Mouse (Mus musculus): ENCODE measurements around the gene Ugt2b35. TPM values are rescaled to one million over a fixed set of nuclear protein-coding genes. Genes with fewer than 3 reads are reported as not detected.
"Not testable (repeated sequence)": the region's sequence is repeated elsewhere in the genome, so short reads cannot be mapped to it uniquely, and the experiment has no call there.

Gene Ugt2b35
- polyA plus RNA-seq (2014; fragmentation: Nextera tagmentation; extraction: Ambion mirVana), result not detected in 2 replicates

DNA sequence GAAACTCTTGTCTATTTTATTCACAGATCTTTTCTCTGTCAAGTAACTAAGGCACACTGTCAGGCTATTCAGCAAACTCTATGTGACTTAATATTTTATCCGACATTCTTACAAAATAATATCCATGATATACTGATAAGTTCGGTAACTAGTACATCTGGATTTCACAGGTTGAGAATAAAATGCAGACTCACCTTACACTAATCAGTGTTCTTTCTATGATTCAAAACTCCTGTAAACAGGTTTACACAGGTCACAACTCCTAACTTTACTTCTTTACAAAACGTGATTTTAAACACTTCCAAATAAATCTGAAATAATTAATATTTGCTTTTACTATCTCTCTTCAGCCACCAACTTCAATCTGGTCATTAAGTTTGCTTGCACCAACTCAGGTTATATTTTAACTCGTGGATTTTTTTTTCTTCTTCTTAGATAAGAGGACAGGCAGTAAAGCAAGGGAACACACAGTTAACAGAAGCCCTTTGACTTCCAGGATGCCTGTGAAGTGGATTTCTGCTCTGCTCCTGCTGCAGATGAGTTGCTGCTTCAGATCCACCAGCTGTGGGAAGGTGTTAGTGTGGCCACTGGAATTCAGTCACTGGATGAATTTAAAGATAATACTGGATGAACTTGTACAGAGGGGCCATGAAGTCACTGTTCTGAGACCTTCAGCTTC is at the start of gene Ugt2b35:
Gene Ugt2b35 (plus strand): TSS at position 466 of the 679 bp plus-strand sequence.
- 85% methylated on average over 4 of the region's 4 CpGs for WGBS

DNA sequence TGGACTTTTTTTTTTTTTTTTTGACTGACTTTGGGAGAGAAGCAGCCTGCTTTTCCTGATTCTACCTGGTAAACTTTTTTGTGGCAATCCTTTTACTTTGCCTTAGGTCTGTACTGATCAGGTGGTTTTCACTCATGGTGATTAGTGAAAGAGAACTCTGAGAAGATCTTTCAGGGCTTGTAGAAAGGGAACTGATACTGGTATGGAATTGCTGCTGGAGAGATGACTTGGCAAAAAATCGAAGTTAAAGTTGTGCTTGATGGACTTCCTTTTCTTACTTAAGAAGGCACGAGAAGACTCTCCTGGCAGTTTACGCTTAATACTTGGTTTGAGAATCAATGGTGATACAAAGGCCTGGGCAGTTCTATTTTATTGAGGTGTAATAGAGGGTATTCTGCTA is 40.2 kb upstream of the Ugt2b35 start:
- Histone ChIP-seq H3K9ac (ENCODE audit: low read length) (no peak overlapping the region), H3K27ac (ENCODE audit: low read depth, low read length) (no peak overlapping the region), H3K36me3 (ENCODE audit: control insufficient read depth, insufficient read depth, low read length) (no peaks in the 10 kb centered on the region), H3K4me1 (replicated peaks; ENCODE audit: control insufficient read depth, insufficient read depth, low read length) (no peaks in the 10 kb centered on the region), H3K27me3 (ENCODE audit: control insufficient read depth, insufficient read depth, low read length) (no peaks in the 10 kb centered on the region), H3K9me3 (ENCODE audit: control insufficient read depth, low read length) (no peaks in the 10 kb centered on the region), H3K4me2 (ENCODE audit: low read depth, low read length, severe bottlenecking) (no peak overlapping the region), H3K4me3 (ENCODE audit: low read depth, low read length) (no peak overlapping the region)
- DNase-seq (ENCODE audit: low spot score) (no peak), ATAC-seq (replicated peaks; ENCODE audit: low FRiP score) (no peak)
- WGBS, result 90% methylated on average over 3 of the region's 3 CpGs

More for the DNA sequence above, at the start of gene Ugt2b35:
- Histone ChIP-seq H3K4me3 (ENCODE audit: low read depth, low read length) (no peak within 1 kb of the TSS), H3K27me3 (ENCODE audit: control insufficient read depth, insufficient read depth, low read length) (no peaks in the 10 kb centered on the region), H3K36me3 (ENCODE audit: control insufficient read depth, insufficient read depth, low read length) (no peaks in the 10 kb centered on the region), H3K4me1 (replicated peaks; ENCODE audit: control insufficient read depth, insufficient read depth, low read length) (no peaks in the 10 kb centered on the region), H3K9ac (ENCODE audit: low read length) (no peak within 1 kb of the TSS), H3K27ac (ENCODE audit: low read depth, low read length) (no peak within 1 kb of the TSS), H3K9me3 (ENCODE audit: control insufficient read depth, low read length) (no peaks in the 10 kb centered on the region), H3K4me2 (ENCODE audit: low read depth, low read length, severe bottlenecking) (no peak within 1 kb of the TSS)
- DNase-seq (ENCODE audit: low spot score) (no peak), ATAC-seq (replicated peaks; ENCODE audit: low FRiP score) (no peak)

DNA sequence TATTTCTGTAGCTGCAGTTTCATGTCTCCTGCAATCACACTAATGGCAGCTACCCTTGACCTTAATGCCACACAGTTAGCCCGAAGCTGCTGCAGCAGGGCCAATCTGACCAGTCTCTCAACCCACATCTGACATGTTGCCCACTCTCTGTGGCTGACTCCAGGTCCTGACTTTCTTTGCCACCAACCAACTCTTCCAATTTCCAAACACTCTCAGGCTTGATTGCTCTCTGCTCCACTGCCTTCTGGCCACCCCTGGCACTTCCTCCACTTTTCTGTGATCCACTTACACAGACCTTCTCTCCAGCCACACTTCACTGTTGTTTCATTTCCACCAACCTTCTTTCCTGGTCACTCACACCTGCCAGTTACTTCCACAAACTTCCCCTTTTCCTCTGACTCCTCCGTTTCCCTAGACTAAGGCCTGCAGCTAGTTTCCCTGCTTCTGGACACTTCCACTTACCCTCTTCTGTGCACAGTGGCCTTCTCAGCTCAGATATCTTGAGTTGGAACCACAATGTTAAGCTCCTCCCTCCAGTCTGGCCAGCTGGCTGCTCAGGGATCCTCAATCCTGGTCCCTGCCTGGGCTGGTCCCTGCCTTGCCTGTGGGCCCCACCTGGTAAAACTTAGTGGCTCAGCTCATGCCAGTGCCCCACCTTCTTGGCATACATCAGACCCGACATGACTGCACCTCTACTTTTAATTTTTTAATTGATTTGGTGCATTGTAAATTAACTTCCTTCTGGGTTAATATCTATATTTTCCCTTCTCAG is 38.9 kb upstream of the Ugt2b35 start:
- H3K4me3 ChIP-seq (ENCODE audit: low read depth, low read length), result no peak overlapping the region
- no peaks in the 10 kb centered on the region for H3K4me1 ChIP-seq (replicated peaks; ENCODE audit: control insufficient read depth, insufficient read depth, low read length)
- no peaks in the 10 kb centered on the region for H3K36me3 ChIP-seq (ENCODE audit: control insufficient read depth, insufficient read depth, low read length)
- no peaks in the 10 kb centered on the region for H3K9me3 ChIP-seq (ENCODE audit: control insufficient read depth, low read length)
- ATAC-seq (replicated peaks; ENCODE audit: low FRiP score) (no peak), DNase-seq (ENCODE audit: low spot score) (no peak)
- no peaks in the 10 kb centered on the region for H3K27me3 ChIP-seq (ENCODE audit: control insufficient read depth, insufficient read depth, low read length)
- no peak overlapping the region for H3K9ac ChIP-seq (ENCODE audit: low read length)
- no peak overlapping the region for H3K27ac ChIP-seq (ENCODE audit: low read depth, low read length)
- no peak overlapping the region for H3K4me2 ChIP-seq (ENCODE audit: low read depth, low read length, severe bottlenecking)
- WGBS, result 88% methylated on average over 3 of the region's 3 CpGs

GRCm38 (mm10) chr5:86962849-86963248 is 37.8 kb upstream of the Ugt2b35 start:
- H3K9me3 ChIP-seq (ENCODE audit: control insufficient read depth, low read length); H3K27me3 ChIP-seq (ENCODE audit: control insufficient read depth, insufficient read depth, low read length); DNase-seq (ENCODE audit: low spot score); H3K4me2 ChIP-seq (ENCODE audit: low read depth, low read length, severe bottlenecking); H3K4me1 ChIP-seq (replicated peaks; ENCODE audit: control insufficient read depth, insufficient read depth, low read length); H3K9ac ChIP-seq (ENCODE audit: low read length); ATAC-seq (replicated peaks; ENCODE audit: low FRiP score); H3K27ac ChIP-seq (ENCODE audit: low read depth, low read length); H3K4me3 ChIP-seq (ENCODE audit: low read depth, low read length); H3K36me3 ChIP-seq (ENCODE audit: control insufficient read depth, insufficient read depth, low read length): not testable (repeated sequence)
- WGBS, result 86% methylated on average over 1 of the region's 1 CpGs

DNA sequence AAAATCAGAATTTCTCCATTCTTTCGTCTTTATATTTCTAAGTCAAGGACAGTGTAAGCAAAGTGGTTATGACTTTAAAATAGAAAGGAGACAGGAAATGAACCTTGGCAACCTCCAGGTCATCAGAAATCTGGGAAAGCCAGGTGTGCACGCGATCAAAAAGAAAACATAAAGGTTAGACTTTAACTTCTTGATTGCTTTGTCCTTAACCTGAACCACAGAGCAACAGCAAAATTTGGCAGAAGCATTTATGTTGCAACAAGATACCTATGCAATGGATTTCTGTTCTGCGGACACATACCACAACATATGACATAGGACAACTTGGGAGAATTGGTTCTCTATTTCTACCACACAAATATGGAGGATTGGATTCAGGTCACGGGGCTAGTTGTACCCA is 33.4 kb upstream of the Ugt2b35 start:
- not testable (repeated sequence) for H3K27me3 ChIP-seq (ENCODE audit: control insufficient read depth, insufficient read depth, low read length); H3K4me1 ChIP-seq (replicated peaks; ENCODE audit: control insufficient read depth, insufficient read depth, low read length); H3K9ac ChIP-seq (ENCODE audit: low read length); H3K4me2 ChIP-seq (ENCODE audit: low read depth, low read length, severe bottlenecking); H3K36me3 ChIP-seq (ENCODE audit: control insufficient read depth, insufficient read depth, low read length); DNase-seq (ENCODE audit: low spot score); H3K27ac ChIP-seq (ENCODE audit: low read depth, low read length); H3K4me3 ChIP-seq (ENCODE audit: low read depth, low read length); ATAC-seq (replicated peaks; ENCODE audit: low FRiP score); H3K9me3 ChIP-seq (ENCODE audit: control insufficient read depth, low read length)
- 91% methylated on average over 5 of the region's 5 CpGs for WGBS

DNA sequence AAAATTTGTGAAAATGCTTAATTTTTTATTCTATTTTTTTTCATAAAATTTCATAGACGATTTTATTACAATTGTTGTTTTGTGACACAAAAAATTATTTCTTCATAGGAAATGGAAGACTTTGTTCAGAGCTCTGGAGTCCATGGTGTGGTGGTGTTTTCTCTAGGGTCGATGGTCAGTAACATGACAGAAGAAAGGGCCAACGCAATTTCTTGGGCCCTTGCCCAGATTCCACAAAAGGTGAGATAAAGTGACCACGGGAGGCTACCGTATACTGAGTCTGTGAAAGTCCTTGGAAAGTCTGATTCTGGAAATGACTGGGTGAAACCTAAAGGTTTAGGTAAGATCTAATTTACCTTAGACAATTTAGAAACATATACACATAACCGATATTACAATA is 4.1 kb downstream of the Ugt2b35 start:
- Histone ChIP-seq H3K36me3 (ENCODE audit: control insufficient read depth, insufficient read depth, low read length) (no peaks in the 10 kb centered on the region), H3K4me1 (replicated peaks; ENCODE audit: control insufficient read depth, insufficient read depth, low read length) (no peaks in the 10 kb centered on the region), H3K27ac (ENCODE audit: low read depth, low read length) (no peak overlapping the region), H3K4me3 (ENCODE audit: low read depth, low read length) (no peak overlapping the region), H3K9me3 (ENCODE audit: control insufficient read depth, low read length) (no peaks in the 10 kb centered on the region), H3K9ac (ENCODE audit: low read length) (no peak overlapping the region), H3K27me3 (ENCODE audit: control insufficient read depth, insufficient read depth, low read length) (no peaks in the 10 kb centered on the region), H3K4me2 (ENCODE audit: low read depth, low read length, severe bottlenecking) (no peak overlapping the region)
- ATAC-seq (replicated peaks; ENCODE audit: low FRiP score) (no peak), DNase-seq (ENCODE audit: low spot score) (no peak)
- 92% methylated on average over 6 of the region's 6 CpGs for WGBS

- ATAC-seq (replicated peaks; ENCODE audit: low FRiP score) (no peak), DNase-seq (ENCODE audit: low spot score) (no peak)
- H3K9me3 ChIP-seq (ENCODE audit: control insufficient read depth, low read length), result no peaks in the 10 kb centered on the region
- H3K9ac ChIP-seq (ENCODE audit: low read length), result no peak overlapping the region
- no peaks in the 10 kb centered on the region for H3K4me1 ChIP-seq (replicated peaks; ENCODE audit: control insufficient read depth, insufficient read depth, low read length)
- H3K36me3 ChIP-seq (ENCODE audit: control insufficient read depth, insufficient read depth, low read length), result no peaks in the 10 kb centered on the region
- no peak overlapping the region for H3K27ac ChIP-seq (ENCODE audit: low read depth, low read length)
- H3K4me2 ChIP-seq (ENCODE audit: low read depth, low read length, severe bottlenecking), result no peak overlapping the region
- H3K27me3 ChIP-seq (ENCODE audit: control insufficient read depth, insufficient read depth, low read length), result no peaks in the 10 kb centered on the region
- H3K4me3 ChIP-seq (ENCODE audit: low read depth, low read length), result no peak overlapping the region
- WGBS, result 90% methylated on average over 3 of the region's 3 CpGs
These were observed 14.8 kb downstream of the Ugt2b35 start for GRCm38 (mm10) chr5:87015477-87015876.

DNA sequence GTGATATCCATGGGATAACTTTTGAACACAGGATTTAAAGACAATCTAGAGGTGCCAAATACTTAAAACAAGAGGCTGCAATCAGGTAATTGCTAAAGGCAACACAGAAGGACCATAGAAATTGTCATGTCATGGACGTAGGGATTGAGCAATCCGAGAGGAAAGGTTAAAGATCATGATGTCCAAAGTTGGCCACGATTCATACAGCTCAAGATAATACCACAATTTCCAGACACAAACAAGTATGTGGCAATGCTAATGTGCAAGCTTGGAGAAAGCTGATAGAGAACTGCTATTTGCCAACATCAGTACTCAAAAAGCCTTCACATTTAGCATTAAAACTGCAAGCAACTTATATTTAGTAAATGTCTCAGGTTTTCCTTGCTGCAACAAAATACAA is 26.7 kb downstream of the Ugt2b35 start:
- DNase-seq (ENCODE audit: low spot score) (no peak), ATAC-seq (replicated peaks; ENCODE audit: low FRiP score) (no peak)
- H3K4me2 ChIP-seq (ENCODE audit: low read depth, low read length, severe bottlenecking), result no peak overlapping the region
- H3K4me3 ChIP-seq (ENCODE audit: low read depth, low read length), result no peak overlapping the region
- H3K36me3 ChIP-seq (ENCODE audit: control insufficient read depth, insufficient read depth, low read length), result no peaks in the 10 kb centered on the region
- WGBS, result 83% methylated on average over 3 of the region's 3 CpGs
- no peaks in the 10 kb centered on the region for H3K27me3 ChIP-seq (ENCODE audit: control insufficient read depth, insufficient read depth, low read length)
- H3K4me1 ChIP-seq (replicated peaks; ENCODE audit: control insufficient read depth, insufficient read depth, low read length), result no peaks in the 10 kb centered on the region
- no peak overlapping the region for H3K27ac ChIP-seq (ENCODE audit: low read depth, low read length)
- H3K9me3 ChIP-seq (ENCODE audit: control insufficient read depth, low read length), result no peaks in the 10 kb centered on the region
- H3K9ac ChIP-seq (ENCODE audit: low read length), result no peak overlapping the region

DNA sequence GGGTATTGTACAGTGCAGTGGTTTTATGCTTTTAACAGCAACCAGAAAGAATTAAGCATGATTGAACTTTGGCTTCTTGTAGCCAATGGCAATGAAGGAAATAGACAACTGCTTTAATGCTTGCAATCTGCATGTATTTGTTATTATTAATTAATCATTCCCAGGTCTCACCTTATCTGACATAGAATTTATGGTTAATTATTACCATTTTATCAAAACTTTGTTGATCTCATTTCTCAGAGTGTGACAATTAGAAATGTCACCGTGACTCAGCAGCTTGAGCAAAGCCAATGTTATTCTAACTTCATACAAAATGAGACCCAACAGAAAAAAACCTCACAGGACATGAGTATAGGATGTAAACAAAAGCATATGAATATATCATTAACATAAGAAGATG is 30.0 kb downstream of the Ugt2b35 start:
- DNase-seq (ENCODE audit: low spot score) (no peak), ATAC-seq (replicated peaks; ENCODE audit: low FRiP score) (no peak)
- H3K4me1 ChIP-seq (replicated peaks; ENCODE audit: control insufficient read depth, insufficient read depth, low read length), result no peaks in the 10 kb centered on the region
- no peaks in the 10 kb centered on the region for H3K9me3 ChIP-seq (ENCODE audit: control insufficient read depth, low read length)
- no peak overlapping the region for H3K9ac ChIP-seq (ENCODE audit: low read length)
- H3K36me3 ChIP-seq (ENCODE audit: control insufficient read depth, insufficient read depth, low read length), result no peaks in the 10 kb centered on the region
- no peak overlapping the region for H3K4me2 ChIP-seq (ENCODE audit: low read depth, low read length, severe bottlenecking)
- WGBS, result 90% methylated on average over 1 of the region's 1 CpGs
- no peak overlapping the region for H3K4me3 ChIP-seq (ENCODE audit: low read depth, low read length)
- H3K27me3 ChIP-seq (ENCODE audit: control insufficient read depth, insufficient read depth, low read length), result no peaks in the 10 kb centered on the region
- H3K27ac ChIP-seq (ENCODE audit: low read depth, low read length), result no peak overlapping the region

Data from forebrain, embryonic 11.5 days (tissue).